Mouse (Mus musculus) G1E (cell line): ENCODE measurements around the gene Sema3b. TPM values are rescaled to one million over a fixed set of nuclear protein-coding genes. Genes with fewer than 3 reads are reported as not detected.
A peak's percentile ranks its signal among the peaks of the same experiment; 100 is the strongest.

ENCODE experiments used
- ATAC-seq: 2 replicates; pipeline ENCODE4 v1.8.0; 2016; ENCODE audit warnings: mild to moderate bottlenecking; ENCODE audit not compliant: insufficient number of reproducible peaks, poor library complexity, low FRiP score, severe bottlenecking; ENCODE audit errors: extremely low read depth
- DNase-seq: peaks from one replicate; pipeline ENCODE4 v3.0.0; 2012; ENCODE audit warnings: low spot score
- H3K27me3 ChIP-seq: 2 replicates; pipeline ENCODE4 v1.6.1; 2012; ENCODE audit warnings: mild to moderate bottlenecking, low read length, inconsistent platforms; ENCODE audit not compliant: insufficient read depth
- H3K36me3 ChIP-seq: replicated peaks from 2 replicates; pipeline ENCODE3; 2012; ENCODE audit warnings: mild to moderate bottlenecking, inconsistent platforms
- H3K4me1 ChIP-seq: 2 replicates; pipeline ENCODE4 v1.6.1; 2012; ENCODE audit warnings: low read depth, low read length, inconsistent platforms, mixed read lengths; ENCODE audit not compliant: insufficient read depth
- H3K4me3 ChIP-seq: 2 replicates; pipeline ENCODE4 v1.5.1; 2012; ENCODE audit warnings: low read depth, mild to moderate bottlenecking, inconsistent platforms, low read length, moderate library complexity, mixed read lengths
- H3K9me3 ChIP-seq: replicated peaks from 2 replicates; pipeline ENCODE4 v1.6.1; 2012; ENCODE audit warnings: inconsistent platforms
- CTCF ChIP-seq: IDR thresholded peaks from 2 replicates; pipeline ENCODE4 v1.5.1; 2012; ENCODE audit warnings: low read depth, low read length, inconsistent platforms, mixed read lengths
- GATA1 ChIP-seq: IDR thresholded peaks from 2 replicates; pipeline ENCODE4 v1.6.1; 2012; ENCODE audit warnings: borderline replicate concordance, low read length, inconsistent platforms, mixed read lengths
- GATA2 ChIP-seq: IDR thresholded peaks from 2 replicates; pipeline ENCODE4 v1.6.1; 2012; ENCODE audit warnings: low read depth, low read length, inconsistent platforms, borderline replicate concordance
- POLR2AphosphoS5 ChIP-seq: IDR thresholded peaks from 2 replicates; pipeline ENCODE4 v1.6.1; 2012; ENCODE audit warnings: low read depth, low read length, inconsistent platforms; ENCODE audit not compliant: insufficient replicate concordance
- TAL1 ChIP-seq: conservative IDR thresholded peaks from 2 replicates; pipeline ENCODE4 v1.6.1; 2012; ENCODE audit warnings: low read depth, low read length, inconsistent platforms, mixed read lengths
- polyA plus RNA-seq: library from polyadenylated mRNA; stranded (reverse); fragments of >175 nt; gene quantifications from 2 replicates; pipeline ENCODE4 v1.2.3, GENCODE M21; 2012
- total RNA-seq, 2 experiments: library from RNA; stranded (forward) in 1 of 2; stranded (reverse) in 1 of 2; fragments of 200-1000 nt in 1 of 2; fragments of >200 nt in 1 of 2; fragmentation: Nextera tagmentation in 1 of 2; gene quantifications; 2 replicates each; pipeline ENCODE4 v1.2.3; 2014 to 2017

Gene Sema3b
- total and polyA plus RNA-seq, 3 experiments: 0.27 TPM; not detected in 2

DNA sequence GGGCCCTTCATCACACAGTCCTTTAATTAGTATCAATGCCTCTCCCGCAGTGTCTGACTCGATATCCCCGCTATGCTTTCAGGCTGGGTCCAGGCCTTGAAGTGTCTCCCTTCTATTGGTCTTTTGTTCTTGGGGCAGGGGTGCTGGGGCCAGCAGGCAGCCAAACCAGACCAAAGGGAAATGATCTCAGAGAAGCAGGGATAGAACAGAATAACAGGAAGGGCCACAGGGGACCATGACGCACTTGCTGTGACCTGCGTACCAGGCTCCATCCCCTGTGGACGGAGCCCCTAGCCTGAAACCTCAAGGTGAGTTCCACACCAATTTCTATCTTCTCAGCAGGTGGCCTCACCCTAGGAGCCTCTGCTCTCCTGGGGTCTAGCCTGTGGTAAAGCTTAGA lies 9.1 kb upstream of the Sema3b start:
- ATAC-seq (no peak), DNase-seq (no peak)
- Histone ChIP-seq H3K9me3 (no peaks in the 10 kb centered on the region), H3K4me1 (peaks cover 17% of the 10 kb centered on the region), H3K36me3 (peaks cover 87% of the 10 kb centered on the region), H3K4me3 (no peak overlapping the region), H3K27me3 (no peaks in the 10 kb centered on the region)
- TF ChIP-seq POLR2AphosphoS5: no peak
- no peak for TF ChIP-seq CTCF
- no peak for TF ChIP-seq GATA1
- no peak for TF ChIP-seq TAL1
- TF ChIP-seq GATA2: no peak

DNA sequence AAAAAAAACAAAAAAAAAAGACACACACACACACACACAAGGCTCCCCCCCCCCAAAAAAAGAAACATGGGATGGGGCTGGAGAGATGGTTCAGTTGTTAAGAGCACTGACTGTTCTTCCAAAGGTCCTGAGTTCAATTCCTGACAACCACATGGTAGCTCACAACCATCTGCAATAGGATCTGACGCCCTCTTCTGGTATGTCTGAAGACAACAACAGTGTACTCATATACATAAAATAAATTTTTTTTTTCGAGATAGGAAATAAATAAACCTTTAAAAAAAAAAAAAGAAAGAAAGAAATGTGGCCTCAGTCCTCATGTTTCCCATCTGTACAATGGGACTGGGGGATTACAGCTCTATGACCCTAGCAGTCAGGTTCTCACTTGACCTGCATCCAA lies 8.4 kb upstream of the Sema3b start:
- ATAC-seq: no peak
- Histone ChIP-seq H3K27me3 (no peaks in the 10 kb centered on the region), H3K4me1 (peaks cover 22% of the 10 kb centered on the region), H3K9me3 (no peaks in the 10 kb centered on the region), H3K4me3 (no peak overlapping the region), H3K36me3 (peaks cover 81% of the 10 kb centered on the region)
- DNase-seq: no peak
- TF ChIP-seq GATA2: no peak
- TF ChIP-seq GATA1: no peak
- no peak for TF ChIP-seq POLR2AphosphoS5
- TF ChIP-seq TAL1: no peak
- no peak for TF ChIP-seq CTCF

DNA sequence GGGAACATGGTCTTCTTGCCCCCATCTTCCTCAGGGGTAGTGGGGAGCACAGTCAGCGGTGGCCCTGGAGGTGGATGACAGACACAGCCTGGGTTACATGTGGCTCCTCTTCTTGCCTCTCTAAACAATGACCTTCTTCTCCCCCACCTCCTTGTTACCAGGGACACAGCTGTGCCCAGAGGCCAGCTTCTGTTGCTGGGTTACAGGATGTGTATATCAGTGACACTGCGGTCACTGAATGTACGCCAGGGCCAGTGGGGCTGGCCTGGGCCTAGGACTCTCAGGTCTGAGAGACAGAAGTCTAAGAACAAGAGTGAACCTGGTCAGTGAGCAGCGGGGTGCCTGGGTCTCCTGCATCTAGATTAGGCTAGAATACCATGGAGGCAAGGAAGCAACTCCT lies 6.0 kb upstream of the Sema3b start:
- Histone ChIP-seq H3K4me3 (no peak overlapping the region), H3K9me3 (no peaks in the 10 kb centered on the region), H3K36me3 (peaks cover 62% of the 10 kb centered on the region), H3K27me3 (peaks cover 2% of the 10 kb centered on the region; the same call in 1 of the 2 replicates), H3K4me1 (peaks cover 36% of the 10 kb centered on the region)
- no peak for TF ChIP-seq POLR2AphosphoS5
- TF ChIP-seq TAL1: no peak
- TF ChIP-seq CTCF: no peak
- no peak for TF ChIP-seq GATA1
- no peak for TF ChIP-seq GATA2
- no peak for ATAC-seq
- no peak for DNase-seq

DNA sequence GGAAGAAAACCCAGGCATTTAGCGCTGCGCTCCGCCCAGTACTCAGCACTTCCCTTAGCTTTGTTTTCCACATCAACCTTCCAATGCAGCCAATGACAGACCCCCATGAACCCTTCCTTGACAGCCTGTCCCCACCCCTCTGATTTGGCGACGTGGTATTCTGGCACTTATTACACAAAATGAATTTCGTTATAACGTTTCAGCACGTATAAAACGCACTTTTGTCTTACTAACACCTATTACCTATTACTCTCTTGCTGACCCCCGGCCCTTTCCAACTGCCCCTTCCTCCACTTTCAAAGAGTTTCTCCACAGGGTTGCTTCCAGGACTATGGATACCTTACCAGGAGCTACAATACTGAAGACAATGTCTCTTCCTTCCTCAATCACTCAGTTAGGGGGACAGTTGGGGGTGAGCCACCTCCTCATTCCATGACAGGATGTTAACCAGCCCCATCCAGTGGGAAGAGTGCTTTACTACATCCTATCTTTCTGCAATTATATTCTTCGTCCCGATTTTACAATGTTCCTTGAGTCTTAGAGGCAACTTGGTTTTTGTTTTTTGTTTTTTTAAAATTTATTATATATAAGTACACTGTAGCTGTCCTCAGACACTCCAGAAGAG lies 4.0 kb upstream of the Sema3b start:
- peak overlapping the region; percentile 68 for H3K4me3 ChIP-seq

DNA sequence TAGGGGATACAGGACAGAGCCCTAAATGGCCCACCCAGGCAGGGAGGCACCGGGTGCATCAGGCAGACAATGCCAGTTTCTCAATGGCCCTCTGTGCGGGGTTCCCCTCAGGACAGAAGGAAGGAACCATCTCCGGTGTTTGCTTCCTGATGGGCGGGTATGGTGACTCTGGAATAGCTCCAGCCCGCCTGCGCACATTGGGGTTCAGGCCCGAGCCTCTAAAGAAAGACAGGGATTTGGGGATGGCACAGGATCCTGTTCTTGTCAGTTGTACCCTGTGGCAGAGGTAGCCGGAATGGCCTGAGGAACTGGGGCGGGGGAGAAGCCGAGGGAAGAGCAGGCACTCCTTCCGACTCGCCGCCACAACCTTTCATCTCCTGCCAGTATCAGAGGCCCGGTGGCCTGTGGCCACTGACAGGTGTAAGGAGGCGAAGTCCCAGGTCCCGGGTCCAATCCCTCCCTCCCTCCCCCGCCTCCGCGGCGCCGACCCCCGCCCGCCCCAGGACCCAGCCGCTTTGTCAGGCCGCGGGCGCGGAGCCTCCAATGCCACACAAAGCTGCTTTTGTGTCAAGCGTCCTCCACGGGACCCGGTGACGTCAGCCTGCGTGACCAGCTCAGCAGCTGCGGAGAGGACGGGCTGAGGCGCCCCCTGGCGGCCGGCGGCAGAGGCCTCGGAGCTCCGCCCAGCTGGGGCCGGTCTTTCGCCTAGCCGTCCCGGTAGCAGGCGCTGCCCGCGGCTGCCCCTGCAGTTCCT lies 3.3 kb upstream of the Sema3b start:
- Histone ChIP-seq H3K9me3 (no peaks in the 10 kb centered on the region), H3K4me1 (peaks cover 44% of the 10 kb centered on the region), H3K4me3 (peak overlapping the region; percentile 68), H3K36me3 (peaks cover 37% of the 10 kb centered on the region), H3K27me3 (peaks cover 17% of the 10 kb centered on the region)
- ATAC-seq (peak; percentile 82), DNase-seq (peak; percentile 99)
- TF ChIP-seq GATA1: no peak
- TF ChIP-seq POLR2AphosphoS5: no peak
- TF ChIP-seq TAL1: no peak
- TF ChIP-seq GATA2: no peak
- peak; percentile 90 for TF ChIP-seq CTCF

More for the DNA sequence above, 4.0 kb upstream of the Sema3b start:
- TF ChIP-seq GATA2 (no peak), GATA1 (no peak), CTCF (no peak), POLR2AphosphoS5 (no peak), TAL1 (no peak)
- Histone ChIP-seq H3K4me1 (peaks cover 37% of the 10 kb centered on the region), H3K9me3 (no peaks in the 10 kb centered on the region), H3K36me3 (peaks cover 42% of the 10 kb centered on the region), H3K27me3 (peaks cover 13% of the 10 kb centered on the region)
- ATAC-seq (no peak), DNase-seq (no peak)

DNA sequence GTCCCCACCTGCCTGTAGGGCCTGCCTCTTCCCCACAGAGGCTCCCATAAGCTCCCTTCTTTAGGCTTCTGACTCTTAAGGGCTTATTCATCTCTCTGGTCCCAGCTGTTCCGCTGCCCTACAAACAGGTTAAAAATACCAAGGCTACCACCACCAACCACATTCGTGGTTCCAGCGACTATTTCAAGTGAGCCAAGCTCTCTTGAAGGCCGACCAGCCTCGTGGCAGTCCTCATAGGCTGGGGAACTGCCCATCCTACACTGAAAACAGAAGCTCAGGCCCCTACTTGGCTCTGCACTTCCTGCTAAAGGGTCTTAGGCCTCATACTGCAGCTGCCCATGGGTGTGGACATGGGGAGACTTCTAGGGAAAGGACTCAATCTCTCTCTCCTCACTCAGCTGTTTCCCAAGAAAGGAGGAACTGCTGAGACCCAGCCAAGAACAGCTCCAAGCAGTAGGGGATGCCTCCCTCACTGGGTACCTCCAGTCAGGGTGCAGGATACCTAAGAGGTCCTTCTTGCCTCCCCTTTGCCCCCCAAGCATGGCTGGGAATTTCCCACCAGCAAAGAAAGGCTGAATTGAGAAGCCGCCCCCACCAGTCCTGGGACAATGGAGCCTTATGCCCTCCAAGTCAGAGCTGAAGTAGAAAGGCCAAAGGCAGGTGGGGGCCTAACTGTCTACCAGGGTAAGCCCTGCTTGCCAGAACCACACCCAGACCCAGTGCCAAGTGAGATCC lies 2.6 kb upstream of the Sema3b start:
- DNase-seq (no peak), ATAC-seq (no peak)
- Histone ChIP-seq H3K4me3 (peak overlapping the region; percentile 68; the same call in 1 of the 2 replicates), H3K9me3 (no peaks in the 10 kb centered on the region), H3K27me3 (peaks cover 23% of the 10 kb centered on the region), H3K4me1 (peaks cover 51% of the 10 kb centered on the region), H3K36me3 (peaks cover 31% of the 10 kb centered on the region)
- TF ChIP-seq POLR2AphosphoS5 (no peak), GATA2 (no peak), TAL1 (no peak), CTCF (no peak), GATA1 (no peak)
